Mouse (Mus musculus) forebrain, postnatal 0 days (tissue): ENCODE results near the gene Gramd4. TPM values are rescaled to one million over a fixed set of nuclear protein-coding genes. Genes with fewer than 3 reads are reported as not detected.
"Not testable (repeated sequence)": the region's sequence is repeated elsewhere in the genome, so short reads cannot be mapped to it uniquely, and the experiment has no call there.

ENCODE experiments used
- ATAC-seq: fragments of 200-750 bp; cut with Nextera tagmentation; 2 replicates; pipeline ENCODE4 v1.8.0; 2017; ENCODE audit warnings: mild to moderate bottlenecking, moderate library complexity
- DNase-seq: peaks from one replicate; pipeline ENCODE4 v3.0.0-alpha.2; 2015
- H3K27ac ChIP-seq: fragments of 300-500 bp; sonication (generic); 2 replicates; pipeline ENCODE4 v1.5.1; 2014; ENCODE audit warnings: low read depth, mild to moderate bottlenecking, antibody characterized with exemption, low read length, moderate library complexity, mixed read lengths
- H3K27me3 ChIP-seq: fragments of 300-500 bp; sonication (generic); 2 replicates; pipeline ENCODE4 v1.6.1; 2014; ENCODE audit warnings: mild to moderate bottlenecking, low read length, mixed read lengths; ENCODE audit not compliant: insufficient read depth
- H3K36me3 ChIP-seq: fragments of 300-500 bp; sonication (generic); 2 replicates; pipeline ENCODE4 v1.6.1; 2014; ENCODE audit warnings: mild to moderate bottlenecking, moderate library complexity; ENCODE audit not compliant: insufficient read depth
- H3K4me1 ChIP-seq: fragments of 300-500 bp; sonication (generic); 2 replicates; pipeline ENCODE4 v1.6.1; 2014; ENCODE audit warnings: antibody characterized with exemption; ENCODE audit not compliant: insufficient read depth
- H3K4me2 ChIP-seq: fragments of 300-500 bp; sonication (generic); 2 replicates; pipeline ENCODE4 v1.6.1; 2014; ENCODE audit warnings: low read depth, mild to moderate bottlenecking, moderate library complexity
- H3K4me3 ChIP-seq: fragments of 300-500 bp; sonication (generic); 2 replicates; pipeline ENCODE4 v1.5.1; 2014; ENCODE audit warnings: low read depth, low read length, mixed read lengths
- H3K9ac ChIP-seq: fragments of 300-500 bp; sonication (generic); 2 replicates; pipeline ENCODE4 v1.6.1; 2014; ENCODE audit warnings: mild to moderate bottlenecking
- H3K9me3 ChIP-seq: fragments of 300-500 bp; sonication (generic); 2 replicates; pipeline ENCODE4 v1.6.1; 2016; ENCODE audit warnings: low read length
- CTCF ChIP-seq: sonication (generic); IDR thresholded peaks from 2 replicates; pipeline ENCODE4 v1.5.1; 2016; ENCODE audit warnings: antibody characterized with exemption, control low read depth, low read depth
- WGBS: fragments of 180-500 bp; shearing (Covaris S2); extraction: QIAGEN DNeasy Blood & Tissue Kit; methylation state at CpG from one replicate; pipeline ENCODE4 v1.1.7; 2014; 5-methylcytosine and 5-hydroxymethylcytosine counted together
- polyA plus RNA-seq: library from polyadenylated mRNA; unstranded; fragments of >200 nt; fragmentation: Nextera tagmentation; extraction: Ambion mirVana; gene quantifications from 2 replicates; pipeline ENCODE4 v1.2.1, GENCODE M21; 2015
- total RNA-seq: library from RNA; depleted of rRNA; stranded (reverse); fragments of >200 nt; gene quantifications from 2 replicates; pipeline ENCODE4 v1.2.3, GENCODE M21; 2014

Gramd4 gene
- total and polyA plus RNA-seq, 2 experiments from 2014 or later = 28.8 to 57.0 TPM

DNA sequence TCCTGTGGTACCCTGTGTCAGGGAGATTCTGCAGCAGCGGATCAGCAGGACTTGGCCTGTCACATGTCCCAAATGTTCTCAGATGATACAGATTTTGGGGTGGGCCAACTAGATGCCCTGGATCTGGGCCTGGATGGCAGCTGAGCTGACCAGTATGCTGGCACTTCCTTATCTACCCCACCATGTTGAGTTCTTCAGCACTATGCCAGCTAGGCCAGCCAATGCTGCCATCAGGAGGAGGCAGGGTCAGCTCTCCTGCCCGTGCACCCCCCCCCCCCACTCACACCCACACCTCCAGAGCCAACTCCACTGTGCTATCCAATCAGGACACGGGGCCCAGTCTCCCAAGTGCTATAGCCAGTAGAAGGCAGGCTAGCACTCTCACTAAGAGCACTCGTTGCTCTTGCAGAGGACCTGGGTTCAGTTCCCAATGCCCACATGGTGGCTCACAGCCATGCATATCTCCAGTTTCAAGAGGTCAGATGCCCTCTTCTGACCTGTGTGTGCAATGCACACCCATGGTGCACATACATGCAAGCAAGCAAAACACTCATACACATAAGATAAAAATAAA lies 7.2 kb upstream of the Gramd4 start:
- no peaks in the 10 kb centered on the region for H3K27me3 ChIP-seq
- H3K4me1 ChIP-seq = no peaks in the 10 kb centered on the region
- no peaks in the 10 kb centered on the region for H3K36me3 ChIP-seq
- DNase-seq (no peak), ATAC-seq (no peak)
- H3K27ac ChIP-seq = no peak overlapping the region
- 81% methylated on average over 4 of the region's 4 CpGs for WGBS
- no peak for TF ChIP-seq CTCF
- no peak overlapping the region for H3K9ac ChIP-seq
- H3K9me3 ChIP-seq = no peaks in the 10 kb centered on the region
- H3K4me2 ChIP-seq = no peak overlapping the region
- H3K4me3 ChIP-seq = no peak overlapping the region

- Histone ChIP-seq H3K9ac (no peak overlapping the region), H3K27me3 (no peaks in the 10 kb centered on the region), H3K9me3 (no peaks in the 10 kb centered on the region), H3K4me1 (no peaks in the 10 kb centered on the region), H3K4me3 (no peak overlapping the region), H3K36me3 (no peaks in the 10 kb centered on the region), H3K27ac (no peak overlapping the region), H3K4me2 (no peak overlapping the region)
- TF ChIP-seq CTCF = no peak
- no peak; the same call in 1 of the 2 replicates for ATAC-seq
- WGBS = 70% methylated on average over 10 of the region's 10 CpGs
- DNase-seq = peak; percentile 55
Observed at GRCm38 (mm10) chr15:86051152-86051551, 6.3 kb upstream of the Gramd4 start.

DNA sequence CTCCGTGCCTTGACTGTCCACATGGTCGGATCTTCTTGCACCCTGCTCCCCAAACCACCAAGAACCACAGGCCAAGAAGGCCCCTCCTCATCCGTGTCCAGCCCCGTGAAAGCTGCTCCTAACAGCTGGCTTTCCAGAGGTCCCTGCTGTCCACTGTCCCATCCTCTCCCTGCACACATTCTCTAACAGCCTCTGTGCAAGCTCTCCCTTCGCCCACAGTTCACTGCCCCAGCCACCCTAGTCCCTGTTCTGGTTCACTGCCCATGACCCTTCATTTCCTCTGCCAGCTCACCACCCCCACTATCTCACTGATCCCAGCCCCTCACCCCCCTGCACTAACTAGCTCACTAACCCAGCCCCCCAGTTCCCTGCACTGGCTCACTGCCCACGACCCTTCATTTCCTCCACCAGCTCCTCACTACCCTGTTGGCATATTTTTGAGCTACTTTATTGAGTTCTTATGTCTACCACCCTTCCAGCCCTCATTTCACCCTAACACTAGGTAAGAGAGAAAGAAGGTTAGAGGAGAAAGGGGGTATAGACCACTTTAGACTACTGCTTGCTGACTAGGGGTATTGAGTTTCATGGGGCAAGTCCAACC lies 5.5 kb upstream of the Gramd4 start:
- Histone ChIP-seq H3K4me2 (no peak overlapping the region), H3K4me1 (no peaks in the 10 kb centered on the region), H3K27ac (no peak overlapping the region), H3K9me3 (no peaks in the 10 kb centered on the region), H3K36me3 (no peaks in the 10 kb centered on the region), H3K9ac (no peak overlapping the region), H3K27me3 (no peaks in the 10 kb centered on the region), H3K4me3 (no peak overlapping the region)
- WGBS = 75% methylated on average over 6 of the region's 6 CpGs
- ATAC-seq (no peak), DNase-seq (no peak)
- TF ChIP-seq CTCF = no peak

DNA sequence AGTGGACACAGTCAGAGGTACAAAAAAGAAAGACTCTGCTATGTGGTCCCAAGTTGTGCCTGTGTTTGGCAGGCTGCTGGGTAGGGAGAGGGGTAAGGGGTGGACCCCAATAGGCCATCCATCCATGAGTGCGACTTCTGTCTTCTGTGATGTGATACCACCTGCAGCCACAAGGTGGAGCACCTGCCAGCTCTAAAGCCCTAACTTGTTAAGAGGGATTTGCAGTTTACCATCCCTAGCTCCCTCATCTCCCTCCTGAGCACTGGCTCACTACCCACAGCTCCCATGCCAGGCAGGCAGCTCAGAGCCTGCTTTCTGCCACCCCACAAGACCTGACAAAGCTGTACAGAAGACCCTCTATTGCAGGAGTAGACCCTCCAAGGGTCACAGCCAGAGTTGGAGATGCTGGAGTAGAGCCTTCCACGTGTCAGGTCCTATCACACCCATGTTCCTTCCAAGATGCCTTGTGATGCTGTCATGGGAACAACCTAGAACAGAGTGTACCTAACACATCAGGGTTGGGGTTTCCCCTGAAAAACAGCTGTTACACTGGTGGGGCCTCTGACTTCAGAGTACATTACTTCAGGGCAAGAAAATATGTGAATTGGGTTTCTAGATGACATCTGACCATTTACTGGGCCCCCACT lies 3.5 kb upstream of the Gramd4 start:
- H3K9me3 ChIP-seq = no peaks in the 10 kb centered on the region
- TF ChIP-seq CTCF = peak; percentile 97
- WGBS = 43% methylated on average over 2 of the region's 2 CpGs

GRCm38 (mm10) chr15:86054861-86055260 lies 2.6 kb upstream of the Gramd4 start:
- 67% methylated on average over 3 of the region's 3 CpGs for WGBS
- not testable (repeated sequence) for H3K36me3 ChIP-seq, H3K27ac ChIP-seq, H3K9me3 ChIP-seq, H3K27me3 ChIP-seq, H3K4me2 ChIP-seq, DNase-seq, H3K9ac ChIP-seq, H3K4me3 ChIP-seq, ATAC-seq
- H3K4me1 ChIP-seq = peaks cover 11% of the 10 kb centered on the region; the same call in 1 of the 2 replicates

More for the DNA sequence above, 3.5 kb upstream of the Gramd4 start:
- Histone ChIP-seq H3K4me3 (no peak overlapping the region), H3K4me2 (no peak overlapping the region), H3K27me3 (no peaks in the 10 kb centered on the region), H3K4me1 (peaks cover 5% of the 10 kb centered on the region; the same call in 1 of the 2 replicates), H3K27ac (no peak overlapping the region), H3K9ac (no peak overlapping the region), H3K36me3 (no peaks in the 10 kb centered on the region)
- ATAC-seq = peak; percentile 54
- peak; percentile 91 for DNase-seq

GRCm38 (mm10) chr15:86056221-86056760 lies 1.2 kb upstream of the Gramd4 start:
- H3K4me3 ChIP-seq = no peak overlapping the region
- H3K9me3 ChIP-seq = no peaks in the 10 kb centered on the region
- peaks cover 25% of the 10 kb centered on the region for H3K4me1 ChIP-seq
- no peak overlapping the region for H3K4me2 ChIP-seq
- H3K9ac ChIP-seq = no peak overlapping the region
- H3K36me3 ChIP-seq = no peaks in the 10 kb centered on the region
- WGBS = 88% methylated on average over 5 of the region's 5 CpGs
- H3K27me3 ChIP-seq = no peaks in the 10 kb centered on the region
- DNase-seq (no peak), ATAC-seq (no peak)
- TF ChIP-seq CTCF = no peak
- no peak overlapping the region for H3K27ac ChIP-seq

DNA sequence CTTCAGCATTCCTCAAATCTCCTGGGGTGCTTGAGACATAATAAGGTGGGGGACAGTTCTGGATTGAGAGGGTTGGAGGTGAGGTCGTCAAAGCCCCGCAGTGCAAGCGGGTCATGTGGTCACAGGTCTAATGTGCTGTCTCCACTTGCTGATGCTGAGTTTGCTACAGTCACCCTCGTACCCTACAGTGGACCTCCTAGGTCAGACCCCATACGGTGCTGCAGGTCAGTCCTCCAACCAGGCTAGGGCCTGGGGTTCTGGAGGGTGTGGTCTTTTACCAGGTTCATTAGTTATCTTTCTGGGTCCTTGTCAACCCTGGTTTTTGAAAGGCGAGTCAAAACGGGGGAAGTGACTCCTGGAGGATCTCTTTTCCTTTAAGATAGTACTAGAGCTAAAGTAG lies 413 bp downstream of the Gramd4 start:
- 0 out of 2 replicates have a peak, but pooled peaks have one; percentile 1 for ATAC-seq
- WGBS = 12% methylated on average over 7 of the region's 7 CpGs
- TF ChIP-seq CTCF = no peak
- H3K4me3 ChIP-seq = peak overlapping the region; percentile 72
- no peaks in the 10 kb centered on the region for H3K9me3 ChIP-seq
- H3K27me3 ChIP-seq = no peaks in the 10 kb centered on the region
- DNase-seq = no peak
- H3K4me2 ChIP-seq = peak overlapping the region; percentile 90
- H3K27ac ChIP-seq = peak overlapping the region; percentile 95
- H3K9ac ChIP-seq = peak overlapping the region; percentile 93
- peaks cover 35% of the 10 kb centered on the region for H3K4me1 ChIP-seq
- no peaks in the 10 kb centered on the region for H3K36me3 ChIP-seq
